Mouse (Mus musculus) kidney, postnatal 10 days (tissue): Measurements from ENCODE around the gene Gal3st1.
"Not testable (repeated sequence)": the region's sequence is repeated elsewhere in the genome, so short reads cannot be mapped to it uniquely, and the experiment has no call there.

Experiments used
- DNase-seq: peaks from one replicate; pipeline ENCODE4 v3.0.0; 2021; ENCODE audit warnings: mixed read lengths

Gene Gal3st1

DNA sequence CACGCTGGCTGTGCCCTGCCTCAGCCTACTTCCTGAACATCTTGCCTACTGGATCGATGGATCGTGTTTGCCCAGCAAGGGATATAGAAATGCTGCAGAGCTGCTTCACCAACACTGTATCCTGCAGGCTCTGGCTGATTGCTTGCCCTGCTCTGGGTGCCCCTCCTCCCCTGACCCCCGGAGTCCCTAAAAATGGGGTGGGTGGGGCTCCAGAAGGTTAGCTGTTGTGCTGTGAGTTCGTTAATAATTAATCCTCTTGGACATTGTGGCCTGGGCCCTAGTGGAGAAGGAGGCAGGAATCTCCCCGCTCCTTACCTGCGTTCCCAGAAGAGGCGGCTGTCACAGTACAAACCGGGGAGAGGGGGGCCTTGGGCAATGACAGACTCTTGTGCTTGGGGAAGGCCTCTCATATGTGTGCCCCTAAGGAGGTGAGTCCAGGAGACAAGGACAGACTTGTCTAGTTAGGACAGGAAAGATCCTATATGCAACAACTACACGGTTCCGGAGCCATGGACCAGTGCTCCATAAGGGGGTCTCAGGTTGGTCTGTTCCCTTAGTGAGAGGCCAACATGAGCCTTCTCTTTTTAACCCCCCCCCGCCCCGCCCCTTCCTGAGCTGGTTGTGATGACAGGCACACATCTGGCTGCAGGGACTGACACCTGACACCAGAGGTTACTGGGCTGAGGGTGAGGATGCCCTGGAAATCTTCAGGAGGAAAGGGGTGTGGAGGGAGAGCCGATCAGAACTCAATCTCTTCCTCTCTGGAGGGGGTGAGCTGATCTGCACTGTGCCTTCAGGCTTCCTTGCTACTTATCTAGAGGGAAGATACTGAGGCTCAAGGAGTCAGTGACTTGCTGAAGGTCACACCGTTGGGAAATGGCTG is 668 bp downstream of the Gal3st1 start:
- peak; percentile 60 for DNase-seq

DNA sequence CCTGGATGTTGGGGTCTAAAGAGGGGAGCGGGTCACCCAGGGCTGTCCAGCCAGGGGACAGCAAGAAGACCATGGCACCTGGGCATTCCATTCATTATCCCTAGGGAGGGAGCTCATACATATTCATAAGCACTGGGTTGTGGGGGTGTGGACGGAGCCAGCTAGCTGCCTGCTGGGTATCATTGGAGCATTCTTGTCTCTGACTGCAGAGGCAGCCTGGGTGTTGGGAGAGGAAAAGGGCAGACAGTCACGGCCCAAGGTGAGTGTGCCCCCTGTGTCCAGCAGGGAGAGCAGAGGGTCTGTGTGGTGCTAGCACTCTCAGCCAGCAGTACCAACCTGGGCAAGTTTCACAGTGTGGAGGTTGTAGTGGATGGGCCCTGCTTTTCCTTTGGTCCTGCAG is 6.3 kb downstream of the Gal3st1 start:
- peak; percentile 37 for DNase-seq

DNA sequence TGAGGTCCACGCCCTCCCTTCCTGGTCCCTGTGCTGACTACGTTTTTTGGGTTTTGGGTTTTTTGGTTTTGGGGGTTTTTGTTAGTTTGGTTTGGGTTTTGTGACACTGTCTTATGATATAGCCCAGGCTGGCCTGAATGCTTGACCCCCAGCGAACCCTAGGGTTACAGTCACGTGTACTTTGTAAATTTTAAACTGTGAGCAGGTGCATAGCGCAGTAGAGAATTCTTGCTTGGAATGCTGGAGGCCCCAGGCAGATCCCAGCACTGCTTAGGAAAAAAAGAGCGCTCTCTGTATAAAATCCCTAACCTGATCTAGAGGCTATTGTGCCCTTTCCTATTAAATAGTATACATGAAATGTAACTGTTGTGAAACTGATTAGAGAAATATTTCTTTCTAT is 9.7 kb downstream of the Gal3st1 start:
- DNase-seq = no peak

DNA sequence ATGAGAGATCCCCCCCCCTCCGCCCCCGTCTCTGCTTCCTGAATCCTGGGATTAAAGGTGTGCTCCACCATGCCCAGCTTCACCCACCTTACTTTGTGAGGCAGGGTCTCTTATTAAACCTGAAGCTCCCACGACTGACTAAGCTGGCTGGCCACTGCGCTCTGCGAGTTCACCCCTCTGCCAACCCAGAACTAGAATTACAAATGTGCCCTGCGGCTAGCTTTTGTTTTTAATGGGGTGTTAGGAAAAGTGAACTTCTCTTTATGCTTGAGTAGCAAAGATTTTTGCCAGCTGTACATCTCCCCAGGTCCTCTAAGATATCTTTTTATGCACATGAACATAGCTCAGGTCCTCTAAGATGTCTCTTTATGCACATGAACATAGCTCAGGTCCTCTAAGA is 10.5 kb downstream of the Gal3st1 start:
- DNase-seq = no peak

DNA sequence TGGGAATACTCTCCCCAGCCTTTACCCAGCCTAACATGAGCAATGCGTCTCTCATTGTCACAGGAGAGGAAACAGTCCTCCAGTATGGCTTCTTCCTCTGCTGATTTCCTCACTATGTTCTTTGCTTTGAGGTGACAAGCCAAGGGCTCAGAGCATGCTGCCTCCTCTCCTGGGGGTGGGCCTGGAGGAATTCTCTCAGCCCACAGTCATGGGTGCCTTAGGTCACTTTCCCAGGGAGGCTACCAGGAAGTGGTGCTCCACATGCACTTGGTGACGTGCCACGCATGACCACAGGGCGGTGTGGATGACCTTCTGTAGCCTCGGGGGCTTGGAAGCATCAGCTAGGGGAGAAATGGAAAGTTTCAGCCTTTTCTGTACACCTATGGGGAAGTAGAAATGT is 12.1 kb downstream of the Gal3st1 start:
- no peak for DNase-seq

DNA sequence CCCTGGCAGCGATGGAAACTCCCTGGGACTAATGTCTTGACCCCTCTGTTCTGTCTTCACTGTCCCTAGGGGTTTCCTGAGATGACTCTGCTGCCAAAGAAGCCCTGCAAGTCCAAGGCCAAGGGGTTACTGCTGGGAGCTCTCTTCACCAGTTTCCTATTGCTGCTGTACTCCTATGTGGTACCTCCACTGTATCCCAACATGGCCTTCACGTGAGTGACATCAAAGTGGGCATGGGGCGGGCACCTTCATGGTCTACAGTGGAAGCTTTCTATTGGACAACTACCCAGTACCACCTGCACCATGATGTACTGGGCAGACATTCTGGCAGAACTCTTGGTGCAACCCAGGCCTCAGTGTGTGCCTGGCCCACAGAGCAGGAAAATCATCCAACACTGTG is 13.4 kb downstream of the Gal3st1 start:
- DNase-seq = no peak

DNA sequence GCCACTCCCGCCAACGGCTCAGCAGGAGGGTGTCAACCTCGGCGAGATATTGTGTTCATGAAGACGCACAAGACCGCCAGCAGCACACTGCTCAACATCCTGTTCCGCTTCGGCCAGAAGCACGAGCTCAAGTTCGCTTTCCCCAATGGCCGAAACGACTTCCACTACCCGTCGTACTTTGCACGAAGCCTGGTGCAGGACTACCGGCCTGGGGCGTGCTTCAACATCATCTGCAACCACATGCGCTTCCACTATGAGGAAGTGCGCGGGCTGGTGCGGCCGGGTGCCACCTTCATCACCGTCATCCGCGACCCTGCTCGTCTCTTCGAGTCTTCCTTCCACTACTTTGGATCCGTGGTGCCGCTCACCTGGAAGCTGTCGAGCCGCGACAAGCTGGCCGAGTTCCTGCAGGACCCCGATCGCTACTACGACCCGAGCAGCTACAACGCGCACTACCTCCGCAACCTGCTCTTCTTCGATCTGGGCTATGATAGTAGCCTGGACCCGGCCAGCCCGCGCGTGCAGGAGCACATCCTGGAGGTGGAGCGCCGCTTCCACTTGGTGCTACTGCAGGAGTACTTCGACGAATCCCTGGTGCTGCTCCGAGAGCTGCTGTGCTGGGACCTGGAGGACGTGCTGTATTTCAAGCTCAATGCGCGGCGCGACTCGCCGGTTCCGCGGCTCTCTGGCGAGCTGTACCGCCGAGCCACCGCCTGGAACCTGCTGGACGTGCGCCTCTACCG is 14.7 kb downstream of the Gal3st1 start:
- peak; percentile 31 for DNase-seq

DNA sequence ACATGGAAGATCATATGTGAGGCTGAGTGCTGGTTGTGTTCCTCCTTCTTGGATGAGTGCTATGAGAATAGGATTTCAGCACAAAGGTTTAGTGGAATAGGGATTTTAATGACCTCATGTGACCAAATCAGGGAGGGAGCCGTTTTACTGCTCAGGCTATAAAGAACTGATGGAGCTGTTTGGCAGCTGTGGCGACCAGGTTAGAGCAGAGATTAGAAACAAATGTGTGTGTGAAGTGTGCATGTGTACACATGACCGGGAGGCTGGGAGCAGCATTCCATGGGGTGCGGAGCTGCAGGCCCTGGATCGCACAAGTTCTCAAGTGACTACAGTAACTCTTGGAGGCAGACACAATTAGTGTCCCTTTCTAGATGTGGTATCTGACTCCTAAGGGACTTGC is 16.1 kb downstream of the Gal3st1 start:
- no peak for DNase-seq

DNA sequence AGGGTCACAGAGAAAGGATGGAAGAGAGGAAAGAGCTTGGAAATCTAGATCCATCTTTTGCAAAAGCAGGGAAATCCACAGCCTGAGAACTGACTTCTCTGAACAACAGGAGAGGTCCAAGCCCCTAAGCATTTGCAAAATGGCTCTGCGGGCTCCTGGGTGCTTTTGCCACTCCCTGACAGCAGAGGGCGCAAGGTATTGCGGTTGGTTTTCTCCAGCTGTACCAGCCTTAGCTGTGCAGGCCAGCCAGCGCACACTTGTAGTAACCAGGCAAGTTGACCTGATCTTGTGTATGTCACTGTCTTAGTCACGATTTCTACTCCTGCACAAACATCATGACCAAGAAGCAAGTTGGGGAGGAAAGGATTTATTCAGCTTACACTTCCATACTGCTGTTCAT is 18.2 kb downstream of the Gal3st1 start:
- peak; percentile 77 for DNase-seq

DNA sequence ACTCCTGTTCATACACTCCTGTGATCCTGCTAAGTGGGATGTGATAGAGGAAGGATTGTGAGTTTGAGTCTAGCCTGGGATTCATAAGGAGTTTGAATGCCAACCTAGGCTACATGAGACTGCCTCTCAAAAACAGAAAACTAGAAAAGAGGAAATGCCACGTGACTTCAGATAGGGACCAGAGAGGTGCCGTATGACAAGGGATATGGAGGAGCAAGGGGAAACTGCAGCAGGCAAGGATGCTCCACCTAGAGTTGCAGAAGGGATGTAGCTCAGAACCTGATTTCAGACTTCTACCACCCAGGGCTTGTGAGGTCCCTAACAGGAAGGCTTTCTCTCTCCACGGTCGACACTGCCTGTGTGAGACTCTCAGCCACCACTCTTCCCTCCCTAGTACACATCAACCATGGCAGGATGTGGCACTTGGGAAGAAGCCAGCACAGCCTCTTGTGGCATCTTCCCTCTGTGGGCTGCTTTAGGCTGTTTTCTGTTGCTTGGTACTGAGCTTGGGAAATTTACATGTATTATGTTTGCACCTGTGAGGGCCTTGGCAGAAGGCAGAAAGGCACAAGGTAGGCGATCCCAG is 21.9 kb downstream of the Gal3st1 start:
- no peak for DNase-seq

DNA sequence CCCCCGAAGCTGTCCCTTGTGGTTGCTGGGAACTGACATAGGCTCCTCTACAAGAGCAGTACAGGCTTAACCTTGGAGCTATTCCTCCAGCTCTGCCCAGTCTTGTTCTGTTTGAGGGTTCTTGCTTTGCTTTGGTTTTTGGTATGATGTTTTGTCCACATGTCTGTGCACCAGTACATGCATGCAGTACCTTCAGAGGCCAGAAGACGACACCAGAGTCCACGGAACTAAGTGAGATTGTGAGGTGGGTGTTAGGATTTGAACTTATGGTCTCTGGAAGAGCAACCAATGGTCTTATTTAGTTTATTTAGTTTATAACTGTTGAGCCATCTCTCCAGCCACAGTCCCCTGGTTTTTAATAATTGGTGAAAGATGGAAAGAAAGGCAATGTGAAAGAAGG is 23.0 kb downstream of the Gal3st1 start:
- no peak for DNase-seq

DNA sequence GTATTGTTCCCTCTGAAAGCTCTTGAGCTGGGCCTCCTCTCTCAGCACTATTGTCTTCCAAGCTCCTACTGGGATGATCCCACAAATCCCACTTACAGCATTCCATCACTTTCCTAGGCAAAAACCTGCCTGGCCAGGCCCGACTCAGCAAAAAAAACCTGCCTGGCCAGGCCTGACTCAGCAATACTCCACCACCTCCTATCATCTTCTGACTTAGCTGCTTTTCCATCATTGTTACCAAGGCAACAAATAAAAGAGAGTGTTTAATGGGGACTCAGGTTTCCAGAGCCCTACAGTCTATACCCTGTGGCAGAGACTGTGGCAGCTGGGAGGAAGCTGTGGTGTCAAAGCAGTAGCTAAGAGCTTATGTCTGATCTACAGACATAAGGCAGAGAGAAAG is 29.2 kb downstream of the Gal3st1 start:
- no peak for DNase-seq

DNA sequence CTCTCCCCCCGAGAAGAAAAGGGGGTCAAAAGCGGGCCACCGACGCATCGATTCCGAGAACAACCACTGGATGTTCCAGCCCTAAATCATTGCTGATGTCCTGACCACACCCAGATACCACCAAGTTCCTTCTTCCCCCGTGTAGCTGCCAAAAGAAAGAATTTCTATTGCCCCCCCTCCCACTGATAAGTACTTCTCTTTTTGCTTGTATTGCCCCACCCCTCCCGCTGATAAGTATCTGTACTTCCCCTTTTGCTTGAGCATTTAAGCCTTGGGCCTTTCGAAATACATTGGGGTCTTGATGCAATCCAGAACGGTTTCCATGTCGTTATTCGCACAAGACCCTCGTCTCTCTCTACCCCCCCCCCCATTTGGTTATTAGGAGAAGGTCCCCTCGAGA is 32.4 kb downstream of the Gal3st1 start:
- DNase-seq = not testable (repeated sequence)

DNA sequence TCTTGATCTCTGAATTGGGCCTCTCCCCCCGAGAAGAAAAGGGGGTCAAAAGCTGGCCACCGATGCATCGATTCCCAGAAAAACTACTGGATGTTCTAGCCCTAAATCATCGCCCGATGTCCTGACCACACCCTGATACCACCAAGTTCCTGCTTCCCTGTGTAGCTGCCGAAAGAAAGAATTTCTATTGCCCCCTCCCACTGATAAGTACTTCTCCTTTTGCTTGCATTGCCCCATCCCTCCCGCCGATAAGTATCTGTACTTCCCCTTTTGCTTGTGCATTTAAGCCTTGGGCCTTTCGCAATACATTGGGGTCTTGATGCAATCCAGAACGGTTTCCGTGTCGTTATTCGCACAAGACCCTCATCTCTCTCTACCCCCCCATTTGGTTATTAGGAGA is 38.7 kb downstream of the Gal3st1 start:
- DNase-seq = not testable (repeated sequence)

DNA sequence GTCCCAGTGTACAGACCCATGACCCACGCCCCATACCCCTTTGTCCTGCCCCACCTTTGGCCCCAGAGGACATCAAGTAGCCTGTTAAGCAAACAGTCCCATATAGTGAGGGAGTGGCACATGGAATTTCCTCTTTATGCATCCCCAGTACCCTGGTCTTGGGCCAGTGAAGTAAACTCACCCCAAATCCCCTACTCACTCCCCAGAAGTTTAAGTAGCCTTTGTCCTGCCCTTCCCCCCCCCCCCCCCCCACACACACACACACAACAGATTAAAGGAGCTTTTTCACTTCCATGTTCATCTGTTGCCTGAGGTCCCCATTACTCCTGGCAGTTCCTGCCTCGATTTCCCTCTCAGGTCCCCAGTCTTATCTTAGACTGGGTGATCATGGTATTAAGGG is 39.9 kb downstream of the Gal3st1 start:
- no peak for DNase-seq

DNA sequence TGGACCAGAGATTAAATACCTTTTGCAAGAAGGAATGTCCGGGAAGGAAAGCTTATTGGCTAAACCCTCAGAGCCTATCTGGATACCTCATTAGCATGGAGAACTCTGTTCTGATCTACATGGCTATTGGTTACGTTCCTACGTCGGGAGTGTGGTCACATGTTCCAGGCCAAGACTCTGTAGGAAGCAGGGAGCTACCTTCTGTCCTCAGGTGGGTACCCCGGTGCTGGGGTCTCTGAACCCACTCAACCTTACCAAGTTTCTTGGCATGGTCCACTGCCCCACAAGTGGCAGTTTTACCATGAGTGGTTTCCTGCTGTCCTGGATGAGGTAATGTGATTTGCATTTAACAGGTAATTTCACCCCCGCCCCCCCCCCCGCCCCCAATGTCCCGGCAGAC is 43.6 kb downstream of the Gal3st1 start:
- no peak for DNase-seq

DNA sequence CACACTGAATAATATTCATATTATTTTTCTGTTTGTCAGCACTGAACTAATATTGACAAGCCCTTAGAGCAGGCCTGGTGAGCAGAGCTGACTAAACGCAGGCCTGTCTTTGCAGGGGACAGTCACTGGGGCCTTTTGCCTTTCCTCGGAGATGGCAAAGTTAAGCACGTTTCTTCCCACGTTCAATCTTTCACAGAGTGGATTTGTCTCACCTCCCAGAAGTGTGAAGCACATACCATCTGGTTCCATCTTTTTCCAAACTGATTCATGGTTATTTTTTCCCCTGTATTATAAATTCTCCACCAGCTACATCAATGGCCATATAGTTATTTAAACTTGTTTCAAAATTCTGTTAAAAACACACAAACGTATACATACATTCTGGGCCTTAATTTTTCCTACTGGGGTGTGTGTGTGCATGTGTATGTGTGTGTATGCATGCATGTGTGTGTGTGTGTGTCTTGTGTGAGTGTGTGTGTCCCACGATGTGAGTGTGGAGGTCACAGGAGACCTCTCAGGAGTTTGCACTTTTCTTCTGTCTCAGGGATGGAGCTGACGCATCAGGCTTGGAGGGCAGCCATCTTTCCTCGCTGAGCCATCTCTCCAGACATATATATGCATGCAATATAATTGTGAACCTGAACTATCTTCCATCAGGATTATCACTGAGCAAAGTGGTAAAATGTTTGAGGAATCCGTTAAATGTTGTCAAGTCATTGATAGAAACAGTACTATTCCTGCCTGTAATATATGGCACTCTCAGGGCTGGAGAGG is 44.3 kb downstream of the Gal3st1 start:
- DNase-seq = no peak

DNA sequence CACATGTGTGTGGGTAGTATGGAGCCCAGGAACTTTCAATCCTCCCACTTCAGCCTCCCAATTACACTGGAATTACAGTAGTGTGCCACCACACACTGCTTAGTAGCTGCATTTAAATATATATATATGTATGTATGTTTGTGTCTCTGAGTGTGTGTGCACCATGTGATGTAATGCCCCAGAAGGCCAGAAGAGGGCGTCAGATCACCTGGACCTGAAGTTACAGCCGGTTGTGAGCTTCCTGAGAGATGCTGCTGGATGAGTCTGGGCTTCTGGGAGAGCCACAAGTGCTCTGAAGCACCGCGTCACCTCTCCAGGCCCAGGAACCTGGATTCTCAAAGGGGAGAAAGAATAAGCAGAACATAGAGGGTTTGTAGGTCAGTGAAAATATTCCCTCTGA is 45.9 kb downstream of the Gal3st1 start:
- no peak for DNase-seq

DNA sequence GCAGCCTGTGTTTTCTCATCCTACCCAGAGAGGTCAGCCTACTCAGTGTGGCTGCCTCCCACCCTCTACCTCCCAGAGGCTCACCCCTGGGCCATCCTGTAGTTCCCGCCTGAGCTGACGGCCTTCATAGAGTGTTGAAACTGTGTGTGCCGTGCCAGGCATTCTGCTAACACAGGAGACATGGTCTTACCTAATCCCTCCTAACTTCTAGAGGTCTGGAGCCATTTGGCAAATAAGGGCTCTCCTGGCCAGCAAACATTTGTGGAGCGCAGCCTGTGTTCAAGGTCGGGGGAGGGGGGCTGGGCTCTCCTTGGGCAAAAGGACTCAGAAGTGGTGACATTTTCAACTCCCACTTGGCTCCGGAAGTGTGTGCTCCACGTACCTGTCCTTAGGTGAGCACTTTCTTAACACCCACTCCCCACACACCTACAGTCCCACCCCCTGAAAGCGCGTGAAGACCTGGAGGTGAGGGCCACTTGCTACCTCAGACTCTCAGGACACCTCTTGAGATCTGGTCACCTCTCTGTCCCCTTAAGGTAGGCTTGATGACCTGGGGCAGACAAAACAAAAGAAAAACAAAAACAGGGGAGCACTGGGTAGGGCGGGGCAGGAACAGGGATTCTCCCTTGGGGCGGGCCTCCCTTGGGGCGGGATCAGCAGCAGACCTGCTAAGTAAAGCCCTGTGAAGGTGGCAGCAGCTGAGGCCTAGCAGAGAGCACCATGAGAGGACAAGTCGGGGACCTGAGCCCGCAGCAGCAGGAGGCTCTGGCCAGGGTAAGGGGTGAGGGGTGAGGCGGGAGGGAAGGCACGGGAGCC is 47.9 kb downstream of the Gal3st1 start, which contains the start of gene Sec14l4:
TSS of gene Sec14l4 (plus strand) at position 337 of the 816 bp plus-strand sequence.
- DNase-seq = no peak

DNA sequence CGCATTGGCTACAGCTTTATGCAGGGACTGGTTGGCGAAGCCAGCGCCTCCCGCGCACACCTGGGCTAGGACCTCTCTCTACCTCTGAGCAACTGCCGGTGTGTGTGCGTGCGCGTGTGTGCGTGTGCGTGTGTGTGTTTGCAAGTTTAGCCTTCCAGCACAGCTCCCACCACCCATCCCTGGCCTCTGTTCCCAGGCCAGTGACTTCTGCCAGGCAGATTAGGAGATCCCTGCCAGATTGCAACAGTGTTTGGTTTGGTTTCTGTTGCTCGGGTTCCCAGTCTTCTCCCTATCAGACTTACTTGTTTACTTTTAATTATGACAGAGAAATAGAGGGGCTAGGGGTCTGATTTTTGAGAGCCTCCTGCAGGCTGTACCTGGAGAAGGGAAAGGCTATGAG is 48.5 kb downstream of the Gal3st1 start:
- no peak for DNase-seq

DNA sequence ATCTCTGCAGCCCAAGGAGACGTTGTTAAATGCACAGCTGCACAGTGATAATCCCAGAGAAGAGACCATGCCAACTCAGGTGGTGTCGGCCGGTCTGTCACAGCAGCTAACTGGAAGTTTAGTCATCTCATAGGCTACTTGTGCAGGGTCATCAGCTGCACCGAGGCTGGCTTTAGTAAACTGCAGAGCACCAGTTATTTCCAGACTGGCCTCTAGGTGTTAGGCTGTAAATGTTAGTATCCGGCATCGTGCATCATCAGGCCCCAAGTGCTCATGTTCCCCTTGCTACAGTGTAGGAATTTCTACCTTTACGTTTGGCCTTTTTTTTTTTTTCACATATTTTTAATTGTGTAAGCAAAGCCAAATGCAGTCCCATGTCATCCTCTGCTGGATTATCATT is 50.0 kb downstream of the Gal3st1 start:
- DNase-seq = no peak

DNA sequence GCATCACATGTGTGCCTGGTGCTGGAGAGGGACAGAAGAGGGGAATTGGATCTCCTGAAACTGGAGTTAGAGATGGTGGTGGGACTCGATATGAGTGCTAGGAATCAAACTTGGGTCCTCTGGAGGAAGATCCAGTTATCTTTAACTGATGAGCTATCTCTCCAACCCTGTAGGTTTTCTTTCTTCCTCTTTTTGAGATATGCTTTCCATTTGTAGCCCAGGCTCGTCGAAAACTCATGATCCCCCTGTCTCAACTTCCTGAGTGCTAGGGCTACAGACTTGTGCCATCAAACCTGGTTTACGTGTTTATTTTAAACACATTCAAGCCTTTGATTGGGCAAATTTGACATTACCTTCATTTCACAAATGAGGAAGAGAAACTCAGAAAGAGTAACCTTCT is 50.7 kb downstream of the Gal3st1 start:
- DNase-seq = no peak
